Mouse (Mus musculus) lung, postnatal 0 days (tissue): ENCODE data around the gene Tnfaip8l2.

Experiments
- CTCF ChIP-seq: IDR thresholded peaks from 2 replicates; pipeline ENCODE4 v1.5.1; 2016; ENCODE audit warnings: antibody characterized with exemption, mild to moderate bottlenecking
- EP300 ChIP-seq: IDR thresholded peaks from 2 replicates; pipeline ENCODE4 v1.6.1; 2016; ENCODE audit warnings: antibody characterized with exemption, mild to moderate bottlenecking, control low read depth

GRCm38 (mm10) chr3:95140289-95140595 is 1.9 kb downstream of the Tnfaip8l2 start:
- no peak for TF ChIP-seq CTCF
- TF ChIP-seq EP300: no peak
